In the genomic region with DNA sequence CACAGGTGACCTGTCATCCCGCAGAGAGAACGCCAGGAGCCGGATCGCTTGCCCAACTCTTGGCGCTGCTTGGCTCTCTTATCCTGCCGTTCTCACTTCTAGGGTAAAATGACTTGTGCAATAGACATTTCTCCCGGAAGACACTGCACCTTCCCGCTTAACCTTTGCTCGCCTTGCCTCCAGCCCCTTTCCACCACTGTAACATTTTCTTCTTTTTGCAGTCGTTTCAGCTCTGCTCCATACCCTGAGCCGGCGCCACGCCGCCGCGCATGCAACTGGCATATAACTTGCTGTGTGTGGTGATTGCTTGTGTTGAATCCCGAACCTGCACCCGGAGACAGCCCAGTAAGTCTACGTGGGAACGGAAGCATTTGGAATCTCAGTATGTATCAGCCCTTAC, we compare ENCODE assay signal across 8 mouse cellular contexts. TPM values are rescaled to one million over a fixed set of nuclear protein-coding genes. Genes with fewer than 3 reads are reported as not detected.
DNase-seq lines count a peak whose midpoint lies in the region; ATAC-seq and TF ChIP-seq lines count a peak whose summit lies in the region.

No protein-coding gene starts in this region.

- no peak for TF ChIP-seq POLR2A in myocyte (IDR thresholded peaks at IDR 0.05; ENCODE audit: insufficient read length, low read depth)

- no peak overlapping the region for H3K27ac ChIP-seq in forebrain, embryonic 12.5 days
- H3K27ac ChIP-seq in limb, embryonic 15.5 days: peak overlapping the region; percentile 69

- ATAC-seq in forebrain, embryonic 12.5 days (ENCODE audit: low FRiP score): peak; percentile 36
- ATAC-seq in limb, embryonic 15.5 days (ENCODE audit: insufficient number of reproducible peaks, low FRiP score, low TSS enrichment, low read depth): no peak

- H3K79me2 ChIP-seq in myocyte (ENCODE audit: control insufficient read depth, insufficient read depth): no peaks in the 10 kb centered on the region

- H3K4me3 ChIP-seq in forebrain, embryonic 12.5 days (replicated peaks): peak overlapping the region; percentile 79
- peak overlapping the region; percentile 72 for H3K4me3 ChIP-seq in limb, embryonic 15.5 days
- H3K4me3 ChIP-seq in myocyte: peak overlapping the region; percentile 87

- H3K4me2 ChIP-seq in forebrain, embryonic 12.5 days: peak overlapping the region; percentile 95
- peak overlapping the region; percentile 67 for H3K4me2 ChIP-seq in limb, embryonic 15.5 days
- H3K4me2 ChIP-seq in myocyte (ENCODE audit: low read depth): peak overlapping the region; percentile 90

- H3K4me1 ChIP-seq in forebrain, embryonic 12.5 days: peaks cover 16% of the 10 kb centered on the region
- H3K4me1 ChIP-seq in limb, embryonic 15.5 days: 0 out of 2 replicates have a peak, but pooled peaks cover 4% of the 10 kb centered on the region

- H3ac ChIP-seq in myocyte (ENCODE audit: control insufficient read depth, insufficient read length): peak overlapping the region; percentile 4

- no peaks in the 10 kb centered on the region for H3K27me3 ChIP-seq in forebrain, embryonic 12.5 days
- H3K27me3 ChIP-seq in limb, embryonic 15.5 days: no peaks in the 10 kb centered on the region
- H3K27me3 ChIP-seq in myocyte (ENCODE audit: control insufficient read depth, insufficient read depth, insufficient read length): no peaks in the 10 kb centered on the region

- H3K9me3 ChIP-seq in forebrain, embryonic 12.5 days: no peaks in the 10 kb centered on the region
- no peaks in the 10 kb centered on the region for H3K9me3 ChIP-seq in limb, embryonic 15.5 days

- peak overlapping the region; percentile 62 for H3K9ac ChIP-seq in forebrain, embryonic 12.5 days
- peak overlapping the region; percentile 54 for H3K9ac ChIP-seq in limb, embryonic 15.5 days

- H3K36me3 ChIP-seq in forebrain, embryonic 12.5 days (replicated peaks): no peaks in the 10 kb centered on the region
- peaks cover under 1% of the 10 kb centered on the region for H3K36me3 ChIP-seq in limb, embryonic 15.5 days
- H3K36me3 ChIP-seq in myocyte (ENCODE audit: control insufficient read depth, insufficient read depth): no peaks in the 10 kb centered on the region

- WGBS in forebrain, embryonic 12.5 days: under 1% methylated on average over 20 of the region's 20 CpGs
- WGBS in limb, embryonic 15.5 days: under 1% methylated on average over 20 of the region's 20 CpGs

- peak; percentile 21 to 53 for DNase-seq in kidney, postnatal 25 days
- DNase-seq in kidney, adult 9 months: no peak
- DNase-seq in ZHBTc4 (ENCODE audit: low read depth, low spot score): peak; percentile 38
- DNase-seq in ovary, postnatal 14 days (ENCODE audit: low spot score): no peak
- DNase-seq in ovary, adult 18-20 months (ENCODE audit: low spot score): no peak

TF ChIP-seq in myocyte, 11 proteins besides CTCF, POLR2A, EP300 and RAD21:
- TF ChIP-seq USF1 (IDR thresholded peaks at IDR 0.05; ENCODE audit: low read depth): no peak

RNA-seq across cellular contexts. Expression of a gene that starts 0.5 kb away (rescaled TPM):
- polyA plus RNA-seq in forebrain, embryonic 12.5 days (2016; fragmentation: Nextera tagmentation; extraction: Ambion mirVana): 14.7 and 15.4 TPM in 2 replicates
- 22.5 and 23.1 TPM in 2 replicates for polyA plus RNA-seq in limb, embryonic 15.5 days (2015; fragmentation: Nextera tagmentation; extraction: Ambion mirVana)
- 8.1 TPM for polyA plus RNA-seq in myocyte (2012; fragmentation: generic; extraction: Trizol)

Comparison
In these comparisons a context has a peak if more than half of its experiments do, and no peak if none do; other contexts are left out.
1. DNase-seq: peak in kidney, postnatal 25 days (2 of 2) and ZHBTc4 (single experiment); none in kidney, adult 9 months (single experiment), ovary, postnatal 14 days (single experiment) and ovary, adult 18-20 months (single experiment).
2. Peak in every context shown above with its lines, with median percentiles within 50 percentile points of each other: H3K4me2 ChIP-seq and H3K4me3 ChIP-seq.